Mouse (Mus musculus) midbrain, embryonic 10.5 days (tissue): ENCODE results near the gene Bcdin3d. TPM values are rescaled to one million over a fixed set of nuclear protein-coding genes. Genes with fewer than 3 reads are reported as not detected.

ENCODE experiments used
- DNase-seq: peaks from one replicate; pipeline ENCODE4 v3.0.0-alpha.2; 2017; ENCODE audit warnings: low spot score
- H3K27ac ChIP-seq: fragments of 300-500 bp; sonication (generic); replicated peaks from 2 replicates; pipeline ENCODE4 v1.5.1; 2016; ENCODE audit warnings: mild to moderate bottlenecking
- H3K27me3 ChIP-seq: fragments of 300-500 bp; sonication (generic); 2 replicates; pipeline ENCODE4 v1.6.1; 2016; ENCODE audit warnings: low read depth, mild to moderate bottlenecking; ENCODE audit not compliant: poor library complexity, severe bottlenecking
- H3K36me3 ChIP-seq: fragments of 300-500 bp; sonication (generic); 2 replicates; pipeline ENCODE4 v1.6.1; 2016; ENCODE audit warnings: mild to moderate bottlenecking, moderate library complexity
- H3K4me1 ChIP-seq: fragments of 300-500 bp; sonication (generic); 2 replicates; pipeline ENCODE4 v1.6.1; 2016
- H3K4me3 ChIP-seq: fragments of 300-500 bp; sonication (generic); 2 replicates; pipeline ENCODE4 v1.5.1; 2016; ENCODE audit warnings: mild to moderate bottlenecking, moderate library complexity
- H3K9me3 ChIP-seq: fragments of 300-500 bp; sonication (generic); replicated peaks from 2 replicates; pipeline ENCODE4 v1.6.1; 2016; ENCODE audit warnings: mild to moderate bottlenecking
- WGBS: fragments of 180-500 bp; shearing (Covaris S2); methylation state at CpG from one replicate; pipeline ENCODE4 v1.1.7; 2016; 5-methylcytosine and 5-hydroxymethylcytosine counted together
- polyA plus RNA-seq: library from polyadenylated mRNA; unstranded; fragments of >200 nt; fragmentation: Nextera tagmentation; extraction: Ambion mirVana; gene quantifications from 2 replicates; pipeline ENCODE4 v1.2.1, GENCODE M21; 2016

Bcdin3d gene
- polyA plus RNA-seq, 1 experiment from 2014 or later: 22.1 TPM

DNA sequence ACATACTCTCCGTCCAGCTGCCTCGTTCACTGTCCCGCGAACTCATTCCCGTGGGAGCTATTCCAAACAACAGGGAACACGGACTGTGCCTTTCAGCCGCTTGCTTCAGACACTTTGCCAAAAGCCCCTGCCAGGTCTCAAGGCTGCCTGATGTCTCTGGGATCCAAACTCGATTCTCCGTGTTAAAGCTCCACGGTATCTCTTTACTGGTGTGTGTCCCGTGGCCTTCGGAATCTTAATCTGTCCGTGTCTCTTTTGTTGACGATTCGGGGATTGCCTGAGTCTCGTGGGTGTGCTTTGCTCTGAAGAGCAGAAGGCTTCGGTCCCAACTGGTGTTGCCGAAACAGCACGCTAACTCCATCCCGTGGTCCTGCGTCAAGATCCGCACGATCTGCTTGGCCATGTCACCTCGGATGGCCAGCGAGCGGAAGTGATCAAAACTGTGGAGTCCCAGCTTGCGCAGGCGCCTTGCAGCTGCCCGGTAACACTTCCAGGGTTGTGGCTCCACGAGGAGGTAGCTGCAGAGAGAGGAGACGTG, 4.2 kb downstream of the Bcdin3d start:
- no peak for DNase-seq
- H3K27me3 ChIP-seq: no peaks in the 10 kb centered on the region
- no peak overlapping the region for H3K4me3 ChIP-seq
- WGBS: 93% methylated on average over 31 of the region's 31 CpGs
- H3K4me1 ChIP-seq: peaks cover 25% of the 10 kb centered on the region
- H3K36me3 ChIP-seq: peaks cover 34% of the 10 kb centered on the region
- no peaks in the 10 kb centered on the region; the same call in 1 of the 2 replicates for H3K9me3 ChIP-seq
- no peak overlapping the region for H3K27ac ChIP-seq

GRCm38 (mm10) chr15:99469736-99470135, 4.8 kb downstream of the Bcdin3d start:
- H3K27ac ChIP-seq: no peak overlapping the region
- H3K4me1 ChIP-seq: peaks cover 21% of the 10 kb centered on the region
- H3K36me3 ChIP-seq: peaks cover 34% of the 10 kb centered on the region
- H3K4me3 ChIP-seq: no peak overlapping the region
- no peaks in the 10 kb centered on the region; the same call in 1 of the 2 replicates for H3K9me3 ChIP-seq
- WGBS: 92% methylated on average over 4 of the region's 4 CpGs
- no peak for DNase-seq
- H3K27me3 ChIP-seq: no peaks in the 10 kb centered on the region

GRCm38 (mm10) chr15:99469067-99469466, 5.5 kb downstream of the Bcdin3d start:
- Histone ChIP-seq H3K4me1 (peaks cover 18% of the 10 kb centered on the region), H3K36me3 (peaks cover 34% of the 10 kb centered on the region), H3K27me3 (no peaks in the 10 kb centered on the region), H3K4me3 (no peak overlapping the region), H3K27ac (no peak overlapping the region), H3K9me3 (no peaks in the 10 kb centered on the region; the same call in 1 of the 2 replicates)
- WGBS: 44% methylated on average over 3 of the region's 3 CpGs
- peak; percentile 64 for DNase-seq

DNA sequence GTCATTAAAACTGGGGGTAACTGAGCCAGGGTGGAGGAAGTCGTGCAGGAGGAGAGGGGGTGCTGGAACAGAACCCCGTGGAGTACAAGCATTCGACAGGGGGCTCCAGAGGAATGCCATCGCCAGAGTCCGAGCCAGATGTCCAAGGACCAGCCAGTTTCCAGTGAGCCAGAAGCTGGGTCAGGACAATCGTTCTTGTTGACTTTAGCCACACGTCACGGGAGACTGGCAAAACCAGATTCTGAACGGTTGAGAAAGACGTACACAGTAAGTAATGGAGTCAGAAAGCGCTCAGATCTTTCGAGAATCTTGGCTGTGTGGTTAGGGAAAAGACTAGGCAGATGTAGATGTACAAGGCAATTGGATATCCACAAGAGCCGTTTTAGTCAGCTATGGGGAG, 11.3 kb downstream of the Bcdin3d start:
- Histone ChIP-seq H3K9me3 (no peaks in the 10 kb centered on the region), H3K27me3 (no peaks in the 10 kb centered on the region), H3K4me1 (peaks cover 5% of the 10 kb centered on the region), H3K27ac (no peak overlapping the region), H3K36me3 (no peaks in the 10 kb centered on the region; the same call in 1 of the 2 replicates), H3K4me3 (no peak overlapping the region)
- no peak for DNase-seq
- 73% methylated on average over 13 of the region's 13 CpGs for WGBS

DNA sequence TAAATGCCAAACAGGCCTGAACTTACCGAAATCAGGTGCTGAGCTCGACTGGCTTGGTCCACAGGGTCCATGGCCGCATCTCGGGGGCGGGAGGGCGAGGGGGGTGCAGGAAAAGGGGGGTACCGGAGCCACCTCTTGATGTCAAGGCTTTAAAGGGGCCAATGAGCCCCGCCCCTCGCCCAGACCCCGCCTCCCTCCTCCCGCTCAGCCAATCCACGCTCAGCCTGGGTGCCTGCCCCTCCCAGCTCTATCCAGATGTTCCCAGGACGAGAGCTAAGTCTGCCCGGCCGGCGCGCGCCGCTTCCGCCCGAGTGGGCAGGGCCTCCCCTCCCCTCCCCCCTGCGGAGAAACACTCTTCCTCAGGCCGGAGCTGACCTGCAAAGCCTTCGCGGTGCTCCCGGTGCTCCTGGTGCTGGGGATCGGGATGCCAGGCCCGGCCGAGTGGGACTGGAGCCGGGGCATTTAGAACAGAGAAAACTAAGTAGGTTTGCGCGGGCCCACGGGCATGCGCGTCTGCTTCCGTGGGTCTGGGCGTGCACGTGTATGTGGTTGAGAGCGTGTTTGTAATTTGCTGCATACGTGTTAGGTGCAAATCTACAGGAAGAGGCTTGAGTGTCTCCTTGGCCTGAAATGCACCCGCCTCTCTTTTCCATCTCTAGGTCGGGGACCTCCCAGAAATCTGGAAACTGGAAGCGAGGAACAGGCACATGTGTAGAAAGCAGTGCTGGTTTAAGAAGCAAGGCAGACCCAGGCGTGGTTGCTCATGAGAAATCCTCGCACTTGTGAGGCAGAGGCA, 16.7 kb downstream of the Bcdin3d start, which contains the start of gene Nckap5l:
Nckap5l (minus strand) TSS at position 143 of the 796 bp plus-strand sequence.
- Histone ChIP-seq H3K4me3 (peak within 1 kb of the TSS; percentile 95), H3K4me1 (peaks cover 45% of the 10 kb centered on the region), H3K9me3 (no peaks in the 10 kb centered on the region), H3K36me3 (peaks cover 27% of the 10 kb centered on the region), H3K27me3 (no peaks in the 10 kb centered on the region), H3K27ac (peak within 1 kb of the TSS; percentile 94)
- under 1% methylated on average over 45 of the region's 45 CpGs for WGBS
- peak; percentile 97 for DNase-seq

DNA sequence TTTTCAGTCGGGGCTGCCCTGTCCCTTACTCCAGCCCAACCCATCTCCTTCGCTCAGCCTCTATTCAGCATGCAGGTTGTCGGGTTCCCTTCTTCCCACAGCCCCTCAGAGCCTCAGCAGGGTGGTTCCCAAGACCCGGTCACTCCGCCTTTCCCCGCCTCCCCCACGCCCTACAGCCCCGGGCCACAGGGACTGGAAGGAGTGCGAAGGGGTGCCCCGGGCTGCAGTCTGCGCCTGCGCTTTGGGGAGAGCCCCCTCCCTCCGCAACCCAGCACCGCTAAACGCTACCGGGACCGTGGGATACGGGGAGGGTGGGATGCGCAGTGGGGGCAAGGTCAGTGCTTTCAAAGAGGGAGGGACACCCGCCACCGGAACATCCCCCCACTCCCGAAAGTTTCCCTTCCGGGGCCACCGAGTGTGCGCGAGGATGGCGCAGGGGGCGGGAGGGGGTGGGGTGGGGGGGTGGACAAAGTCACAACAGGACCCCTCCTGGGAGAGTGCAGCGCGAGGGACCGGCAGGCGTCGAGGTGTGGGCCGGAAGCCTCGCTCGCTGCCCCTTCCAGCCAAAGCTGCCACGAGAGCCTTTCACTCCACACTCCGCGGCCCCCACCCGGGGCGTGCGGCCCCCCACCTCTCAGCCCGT, 17.4 kb downstream of the Bcdin3d start:
- no peaks in the 10 kb centered on the region for H3K9me3 ChIP-seq
- H3K27ac ChIP-seq: peak overlapping the region; percentile 94
- DNase-seq: peak; percentile 73
- peak overlapping the region; percentile 95 for H3K4me3 ChIP-seq
- no peaks in the 10 kb centered on the region for H3K27me3 ChIP-seq
- peaks cover 34% of the 10 kb centered on the region for H3K36me3 ChIP-seq
- under 1% methylated on average over 42 of the region's 43 CpGs for WGBS
- H3K4me1 ChIP-seq: peaks cover 52% of the 10 kb centered on the region

DNA sequence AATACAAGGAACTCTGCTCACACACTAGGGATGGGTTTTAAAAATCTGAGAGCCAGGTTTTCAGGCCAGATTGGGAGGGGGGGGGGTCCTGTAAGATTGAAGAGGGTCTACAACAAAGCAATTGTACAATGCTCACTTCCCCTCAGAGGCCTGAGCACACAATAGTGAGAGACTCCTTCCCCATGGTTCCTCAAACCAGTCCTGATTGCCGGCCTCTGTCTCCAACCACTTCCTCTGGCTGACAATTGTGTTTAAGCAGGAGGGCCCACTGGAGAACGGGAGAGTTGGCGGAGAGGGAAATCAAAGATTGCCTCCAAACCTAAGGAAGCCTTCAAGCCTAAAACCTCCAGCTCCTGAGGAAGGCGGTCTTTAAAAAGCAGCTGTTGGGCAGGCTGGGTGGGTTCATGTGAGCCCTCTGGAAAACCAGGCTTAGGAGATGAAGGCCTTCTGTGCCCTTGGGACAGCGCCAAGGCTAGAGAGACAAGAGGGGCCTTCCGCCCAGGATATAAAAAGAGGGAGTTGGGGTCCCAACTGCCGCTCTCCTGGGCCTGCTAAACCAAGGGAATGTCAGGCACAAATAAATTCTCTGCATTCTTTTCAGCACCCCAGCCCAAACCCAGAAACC, 18.1 kb downstream of the Bcdin3d start:
- H3K27me3 ChIP-seq: no peaks in the 10 kb centered on the region
- peaks cover 41% of the 10 kb centered on the region for H3K36me3 ChIP-seq
- no peak for DNase-seq
- peak overlapping the region; percentile 95 for H3K4me3 ChIP-seq
- peaks cover 53% of the 10 kb centered on the region for H3K4me1 ChIP-seq
- peak overlapping the region; percentile 94 for H3K27ac ChIP-seq
- 25% methylated on average over 7 of the region's 7 CpGs for WGBS
- H3K9me3 ChIP-seq: no peaks in the 10 kb centered on the region

DNA sequence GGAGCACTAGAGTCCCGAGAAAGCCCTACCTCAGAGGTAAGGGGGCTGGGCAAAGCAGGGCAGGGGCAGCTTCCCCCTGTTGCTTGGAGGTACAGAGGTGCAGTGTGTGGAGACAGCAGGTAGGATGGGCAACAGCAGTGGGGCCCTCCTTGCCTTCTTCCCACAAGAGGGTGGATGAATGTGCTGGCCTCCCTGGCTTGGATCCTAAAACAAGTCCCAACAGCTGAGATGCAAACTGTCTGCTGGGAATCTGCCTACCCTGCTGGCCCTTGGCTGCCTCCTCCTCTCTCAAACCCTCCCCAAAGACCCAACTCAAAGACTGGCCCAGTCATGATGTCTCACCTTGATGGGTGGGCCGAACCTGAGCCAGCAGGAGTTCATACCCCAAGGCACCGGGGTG, 19.1 kb downstream of the Bcdin3d start:
- Histone ChIP-seq H3K4me3 (peak overlapping the region; percentile 95; the same call in 1 of the 2 replicates), H3K27me3 (no peaks in the 10 kb centered on the region), H3K27ac (no peak overlapping the region), H3K9me3 (no peaks in the 10 kb centered on the region), H3K36me3 (peaks cover 46% of the 10 kb centered on the region), H3K4me1 (peaks cover 53% of the 10 kb centered on the region)
- DNase-seq: no peak
- 89% methylated on average over 3 of the region's 3 CpGs for WGBS

DNA sequence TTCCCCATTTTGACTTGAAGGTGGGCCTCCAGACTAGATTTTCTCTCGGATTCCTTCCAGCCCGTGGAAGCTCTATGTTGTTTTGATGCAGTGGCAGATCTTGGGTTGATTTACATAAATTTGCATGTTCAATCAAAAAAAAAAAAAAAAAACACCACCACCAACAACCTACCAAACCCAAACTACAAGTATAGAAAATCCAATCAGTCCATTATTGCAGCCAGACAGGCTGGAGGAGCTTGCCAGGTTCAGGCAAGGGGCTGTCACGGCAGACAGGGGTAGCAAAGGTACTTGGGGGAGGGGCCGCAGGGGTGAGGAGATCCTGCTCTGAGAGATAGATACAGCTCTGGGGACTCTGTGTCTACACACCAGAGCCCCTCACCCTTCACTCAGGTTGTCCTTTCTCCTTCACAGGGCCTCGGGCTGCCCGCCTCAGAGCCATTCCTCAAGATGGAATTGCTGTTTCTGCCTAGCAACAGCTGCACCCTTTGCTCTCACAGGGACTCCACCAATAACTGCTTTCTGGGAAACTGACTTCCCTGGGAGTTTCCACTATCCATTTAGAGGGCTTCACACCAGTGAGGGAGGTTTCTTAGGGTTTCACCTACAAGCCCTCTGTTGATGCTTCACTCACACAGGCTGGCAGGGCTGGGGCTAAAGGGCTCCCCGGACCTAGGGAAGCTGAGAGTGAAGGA, 19.8 kb downstream of the Bcdin3d start:
- no peak for DNase-seq
- Histone ChIP-seq H3K4me1 (peaks cover 53% of the 10 kb centered on the region), H3K9me3 (no peaks in the 10 kb centered on the region), H3K27me3 (no peaks in the 10 kb centered on the region), H3K4me3 (peak overlapping the region; percentile 95; the same call in 1 of the 2 replicates), H3K27ac (no peak overlapping the region), H3K36me3 (peaks cover 49% of the 10 kb centered on the region)
- 84% methylated on average over 7 of the region's 7 CpGs for WGBS

DNA sequence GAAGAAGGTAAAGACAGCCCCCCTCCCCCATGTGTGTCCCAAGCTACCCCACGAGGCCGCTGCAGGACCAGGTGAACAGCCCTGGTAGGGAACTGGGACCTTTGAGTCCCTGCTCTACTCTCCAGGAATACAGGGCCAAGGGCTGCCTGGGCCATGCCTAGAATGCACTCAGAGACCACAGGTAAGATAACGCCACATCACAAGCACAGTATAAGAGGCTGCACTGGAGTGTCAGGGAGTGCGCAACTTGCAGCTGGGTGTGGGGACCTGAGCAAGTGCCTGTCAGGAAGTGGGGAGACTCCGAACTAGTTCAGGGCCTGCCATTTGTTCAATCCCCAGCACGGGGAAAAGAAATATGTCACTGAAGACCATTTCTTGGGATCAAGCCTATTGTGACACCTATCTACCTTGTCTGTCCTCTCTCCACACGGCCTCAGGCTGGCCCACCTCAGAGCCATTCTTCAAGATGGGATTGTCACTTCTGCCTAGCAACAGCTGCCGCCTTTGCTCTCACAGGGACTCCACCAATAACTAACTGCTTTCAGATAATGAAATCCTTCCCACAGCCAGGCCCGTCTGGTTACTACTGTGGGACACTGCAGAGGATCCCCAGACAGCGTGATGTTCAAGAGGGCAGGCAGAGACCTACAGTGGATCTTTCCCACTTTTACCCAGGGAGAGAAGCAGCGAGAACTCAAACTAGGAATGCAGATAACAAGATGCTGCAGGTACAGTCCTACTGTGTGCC, 21.2 kb downstream of the Bcdin3d start:
- no peaks in the 10 kb centered on the region for H3K9me3 ChIP-seq
- H3K4me1 ChIP-seq: peaks cover 49% of the 10 kb centered on the region
- no peaks in the 10 kb centered on the region for H3K27me3 ChIP-seq
- DNase-seq: no peak
- H3K4me3 ChIP-seq: no peak overlapping the region
- H3K27ac ChIP-seq: no peak overlapping the region
- peaks cover 62% of the 10 kb centered on the region for H3K36me3 ChIP-seq
- WGBS: 79% methylated on average over 11 of the region's 11 CpGs

DNA sequence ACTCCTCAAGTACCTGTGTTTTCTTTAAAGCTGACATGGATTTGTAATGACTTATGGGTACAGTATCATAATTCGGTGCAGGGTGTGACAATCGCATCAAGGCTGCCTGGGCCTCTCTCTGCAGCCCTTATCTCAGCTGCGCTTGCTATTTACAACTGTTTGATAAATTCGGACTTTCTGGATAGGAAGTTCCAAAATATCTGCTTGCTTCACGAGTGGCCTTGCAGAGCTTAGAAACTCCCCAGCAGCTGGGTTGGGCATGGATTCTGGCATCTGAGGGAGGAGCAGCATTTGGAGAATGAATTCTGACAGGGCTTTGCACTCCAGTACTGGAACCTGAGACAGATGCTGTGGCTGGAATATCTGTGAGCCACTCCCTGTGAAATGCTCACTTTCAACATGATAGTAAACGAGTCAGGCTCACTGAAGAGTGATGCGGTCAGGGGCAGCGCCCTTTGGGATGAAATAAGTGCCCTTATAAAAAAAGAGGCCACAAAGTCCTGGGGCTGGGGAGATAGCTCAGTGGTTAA, 24.7 kb downstream of the Bcdin3d start:
- no peak for DNase-seq
- Histone ChIP-seq H3K36me3 (peaks cover 63% of the 10 kb centered on the region), H3K9me3 (no peaks in the 10 kb centered on the region), H3K27ac (no peak overlapping the region), H3K4me1 (peaks cover 19% of the 10 kb centered on the region), H3K27me3 (no peaks in the 10 kb centered on the region), H3K4me3 (no peak overlapping the region)
- 89% methylated on average over 8 of the region's 8 CpGs for WGBS
